Mouse (Mus musculus): Measurements from ENCODE around the gene Mttp.

Mttp gene

GRCm38 (mm10) chr3:138133916-138134315 lies 10.9 kb downstream of the Mttp start:
- no peak for DNase-seq

- no peak for DNase-seq
Measured at GRCm38 (mm10) chr3:138133463-138133862, 11.3 kb downstream of the Mttp start.

GRCm38 (mm10) chr3:138131168-138131567 lies 13.6 kb downstream of the Mttp start:
- no peak for DNase-seq

- DNase-seq, result no peak
Measured at GRCm38 (mm10) chr3:138130692-138131091, 14.1 kb downstream of the Mttp start.

GRCm38 (mm10) chr3:138129110-138129509 lies 15.7 kb downstream of the Mttp start:
- DNase-seq, result no peak

GRCm38 (mm10) chr3:138123842-138124241 lies 20.9 kb downstream of the Mttp start:
- DNase-seq, result no peak

- no peak for DNase-seq
Measured at GRCm38 (mm10) chr3:138121461-138121860, 23.3 kb downstream of the Mttp start.

GRCm38 (mm10) chr3:138119444-138120105 lies 25.2 kb downstream of the Mttp start:
- no peak for DNase-seq

- no peak for DNase-seq
Measured at GRCm38 (mm10) chr3:138118831-138119230, 25.9 kb downstream of the Mttp start.

GRCm38 (mm10) chr3:138118392-138118791 lies 26.4 kb downstream of the Mttp start:
- DNase-seq, result no peak

GRCm38 (mm10) chr3:138116871-138117270 lies 27.9 kb downstream of the Mttp start:
- no peak for DNase-seq

GRCm38 (mm10) chr3:138114106-138114505 lies 30.7 kb downstream of the Mttp start:
- DNase-seq, result no peak

- DNase-seq, result no peak
Measured at GRCm38 (mm10) chr3:138110910-138111782, 33.6 kb downstream of the Mttp start.

- DNase-seq, result no peak
Measured at GRCm38 (mm10) chr3:138106887-138107286, 37.9 kb downstream of the Mttp start.

GRCm38 (mm10) chr3:138105056-138105455 lies 39.7 kb downstream of the Mttp start:
- DNase-seq, result no peak

GRCm38 (mm10) chr3:138103690-138104089 lies 41.1 kb downstream of the Mttp start:
- DNase-seq, result no peak

GRCm38 (mm10) chr3:138101936-138102335 lies 42.8 kb downstream of the Mttp start:
- DNase-seq, result no peak

- DNase-seq, result no peak
Measured at GRCm38 (mm10) chr3:138097718-138098117, 47.0 kb downstream of the Mttp start.

GRCm38 (mm10) chr3:138096263-138097028 lies 48.3 kb downstream of the Mttp start:
- no peak for DNase-seq

- no peak for DNase-seq
Measured at GRCm38 (mm10) chr3:138095718-138096117, 49.0 kb downstream of the Mttp start.

GRCm38 (mm10) chr3:138095301-138095700 lies 49.5 kb downstream of the Mttp start:
- DNase-seq, result no peak

- no peak for DNase-seq
Measured at GRCm38 (mm10) chr3:138083896-138084295, 60.9 kb downstream of the Mttp start.

- DNase-seq, result no peak
Measured at GRCm38 (mm10) chr3:138083073-138083637, 61.6 kb downstream of the Mttp start.

Data from lung, postnatal 4 days (tissue).